Mouse (Mus musculus) lung, postnatal 0 days (tissue): ENCODE measurements around the gene Tmem108.

Experiments
- CTCF ChIP-seq: IDR thresholded peaks from 2 replicates; pipeline ENCODE4 v1.5.1; 2016; ENCODE audit warnings: antibody characterized with exemption, mild to moderate bottlenecking
- EP300 ChIP-seq: IDR thresholded peaks from 2 replicates; pipeline ENCODE4 v1.6.1; 2016; ENCODE audit warnings: antibody characterized with exemption, mild to moderate bottlenecking, control low read depth

DNA sequence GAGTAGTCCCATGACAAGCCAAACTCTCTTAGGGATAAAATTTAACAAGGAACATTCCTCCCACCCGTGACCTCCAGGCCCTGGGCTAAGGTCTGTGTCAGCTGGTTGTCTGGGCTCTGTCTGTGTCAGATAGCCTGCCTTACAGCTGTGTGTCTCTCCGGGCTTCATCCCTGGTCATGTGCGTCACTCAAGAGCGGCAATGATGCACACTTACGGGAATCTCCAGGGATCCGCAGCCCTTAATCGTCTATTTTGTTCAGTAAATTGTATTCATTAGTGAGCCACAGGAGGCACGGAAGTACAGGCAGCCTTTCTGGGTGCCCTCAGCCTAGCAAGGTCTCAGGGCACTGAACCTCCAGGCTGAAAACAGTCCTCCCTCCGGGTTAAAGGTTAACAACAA, 10.1 kb downstream of the Tmem108 start:
- TF ChIP-seq CTCF (no peak), EP300 (no peak)
